Mouse (Mus musculus) small intestine, adult 2 months (tissue): Measurements from ENCODE around the gene Tex22.

Experiments
- CTCF ChIP-seq: fragments of 200-500 bp; IDR thresholded peaks from 2 replicates; pipeline ENCODE4 v1.5.1; 2012; ENCODE audit warnings: low read depth, mild to moderate bottlenecking, control low read depth, inconsistent platforms, low read length, moderate library complexity, mixed read lengths; ENCODE audit not compliant: insufficient replicate concordance, insufficient read length; ENCODE audit errors: extremely low read depth
- POLR2A ChIP-seq: fragments of 200-500 bp; IDR thresholded peaks from 2 replicates; pipeline ENCODE4 v1.6.1; 2012; ENCODE audit warnings: low read depth, mild to moderate bottlenecking, control low read depth, inconsistent platforms, low read length, moderate library complexity

DNA sequence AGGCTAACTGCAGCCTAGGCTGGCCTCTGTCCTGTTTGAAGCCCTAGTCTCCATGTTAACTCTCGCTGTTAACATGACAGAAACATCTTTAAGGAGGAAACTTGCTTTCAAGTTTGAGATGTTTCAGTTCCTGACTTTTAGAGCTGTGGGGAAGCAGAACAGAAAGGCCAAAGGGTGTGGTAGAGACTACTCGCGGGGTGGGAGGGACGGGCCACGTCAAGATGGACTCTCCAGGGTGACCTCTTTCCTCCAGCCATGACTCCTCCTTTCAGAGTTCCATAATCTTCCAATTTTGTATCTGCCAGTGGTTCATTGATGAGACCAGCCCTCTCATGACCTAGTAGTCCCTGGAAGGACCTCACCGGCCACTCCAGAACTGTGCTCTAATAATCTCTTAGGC is 42.9 kb upstream of the Tex22 start:
- TF ChIP-seq CTCF, result no peak
- no peak for TF ChIP-seq POLR2A
